Mouse (Mus musculus) erythroblast, adult 5-6 weeks (primary cell): ENCODE data around the gene Mprip. TPM values are rescaled to one million over a fixed set of nuclear protein-coding genes. Genes with fewer than 3 reads are reported as not detected.
"Not testable (repeated sequence)": the region's sequence is repeated elsewhere in the genome, so short reads cannot be mapped to it uniquely, and the experiment has no call there.

Source experiments
- ATAC-seq: replicated peaks from 2 replicates; pipeline ENCODE4 v1.8.0; 2016; ENCODE audit warnings: moderate number of reproducible peaks, mild to moderate bottlenecking, moderate TSS enrichment, inconsistent platforms; ENCODE audit not compliant: poor library complexity, low FRiP score, severe bottlenecking
- total RNA-seq, 2 experiments: library from RNA; stranded (forward) in 1 of 2; stranded (reverse) in 1 of 2; fragments of 150-400 nt in 1 of 2; fragments of 200-764, 138-1000 nt in 1 of 2; gene quantifications; 2 replicates each; pipeline versions ENCODE4 v1.2.3 to v1.2.4; 2015 to 2017; ENCODE audit warnings: low replicate concordance in 2 of 2

Gene Mprip
- total RNA-seq, 2 experiments from 2014 or later = 10.6 to 20.9 TPM

- no peak for ATAC-seq
Measured at GRCm38 (mm10) chr11:59649058-59649457, 12.0 kb upstream of the Mprip start.

- ATAC-seq = no peak
Measured at GRCm38 (mm10) chr11:59653003-59653402, 8.1 kb upstream of the Mprip start.

- ATAC-seq = no peak
Measured at GRCm38 (mm10) chr11:59653547-59653946, 7.6 kb upstream of the Mprip start.

GRCm38 (mm10) chr11:59655337-59655736 is 5.8 kb upstream of the Mprip start:
- ATAC-seq = no peak

GRCm38 (mm10) chr11:59656016-59656415 is 5.1 kb upstream of the Mprip start:
- no peak for ATAC-seq

GRCm38 (mm10) chr11:59661601-59662248 is 620 bp downstream of the Mprip start:
- 0 out of 2 replicates have a peak, but pooled peaks have one; percentile 10 for ATAC-seq

- ATAC-seq = peak; percentile 97
Measured at GRCm38 (mm10) chr11:59662249-59662788, 1.2 kb downstream of the Mprip start.

- no peak for ATAC-seq
Measured at GRCm38 (mm10) chr11:59662877-59663775, 2.0 kb downstream of the Mprip start.

- no peak for ATAC-seq
Measured at GRCm38 (mm10) chr11:59663776-59664320, 2.7 kb downstream of the Mprip start.

GRCm38 (mm10) chr11:59664818-59665217 is 3.7 kb downstream of the Mprip start:
- no peak for ATAC-seq

GRCm38 (mm10) chr11:59671049-59671693 is 10.1 kb downstream of the Mprip start:
- 0 out of 2 replicates have a peak, but pooled peaks have one; percentile 21 for ATAC-seq

GRCm38 (mm10) chr11:59674013-59674412 is 12.9 kb downstream of the Mprip start:
- ATAC-seq = no peak

GRCm38 (mm10) chr11:59674746-59675145 is 13.6 kb downstream of the Mprip start:
- ATAC-seq = not testable (repeated sequence)

GRCm38 (mm10) chr11:59677767-59678166 is 16.7 kb downstream of the Mprip start:
- ATAC-seq = no peak

GRCm38 (mm10) chr11:59678693-59679092 is 17.6 kb downstream of the Mprip start:
- peak; percentile 88 for ATAC-seq

- ATAC-seq = no peak
Measured at GRCm38 (mm10) chr11:59680111-59680510, 19.0 kb downstream of the Mprip start.

- no peak for ATAC-seq
Measured at GRCm38 (mm10) chr11:59684956-59685355, 23.9 kb downstream of the Mprip start.

GRCm38 (mm10) chr11:59694533-59694932 is 33.4 kb downstream of the Mprip start:
- no peak for ATAC-seq

GRCm38 (mm10) chr11:59695550-59695949 is 34.4 kb downstream of the Mprip start:
- ATAC-seq = no peak

GRCm38 (mm10) chr11:59697572-59697971 is 36.5 kb downstream of the Mprip start:
- no peak for ATAC-seq
